Mouse (Mus musculus) midbrain, embryonic 15.5 days (tissue): ENCODE measurements at regions not wholly inside any gene's neighbourhood (a gene's known extent, or its start where the extent isn't known, plus 50 kb on each side); places are given as distances from the start of the nearest gene placed in this dataset.

Source experiments
- ATAC-seq: fragments of 200-750 bp; cut with Nextera tagmentation; replicated peaks from 2 replicates; pipeline ENCODE4 v1.8.0; 2017; ENCODE audit warnings: moderate TSS enrichment
- H3K27ac ChIP-seq: fragments of 300-500 bp; sonication (generic); 2 replicates; pipeline ENCODE4 v1.5.1; 2015; ENCODE audit warnings: mild to moderate bottlenecking, inconsistent platforms
- H3K27me3 ChIP-seq: fragments of 300-500 bp; sonication (generic); replicated peaks from 2 replicates; pipeline ENCODE4 v1.6.1; 2015; ENCODE audit warnings: inconsistent platforms
- H3K36me3 ChIP-seq: fragments of 300-500 bp; sonication (generic); replicated peaks from 2 replicates; pipeline ENCODE4 v1.6.1; 2015; ENCODE audit warnings: inconsistent platforms
- H3K4me1 ChIP-seq: fragments of 300-500 bp; sonication (generic); 2 replicates; pipeline ENCODE4 v1.6.1; 2015; ENCODE audit warnings: inconsistent platforms
- H3K4me2 ChIP-seq: fragments of 300-500 bp; sonication (generic); 2 replicates; pipeline ENCODE4 v1.6.1; 2015; ENCODE audit warnings: inconsistent platforms, mild to moderate bottlenecking, moderate library complexity
- H3K4me3 ChIP-seq: fragments of 300-500 bp; sonication (generic); 2 replicates; pipeline ENCODE4 v1.5.1; 2015; ENCODE audit warnings: mild to moderate bottlenecking, inconsistent platforms
- H3K9ac ChIP-seq: fragments of 300-500 bp; sonication (generic); 2 replicates; pipeline ENCODE4 v1.6.1; 2015; ENCODE audit warnings: mild to moderate bottlenecking, inconsistent platforms
- H3K9me3 ChIP-seq: fragments of 300-500 bp; sonication (generic); 2 replicates; pipeline ENCODE4 v1.6.1; 2016; ENCODE audit warnings: inconsistent platforms
- WGBS: fragments of 180-500 bp; shearing (Covaris S2); methylation state at CpG from one replicate; pipeline ENCODE4 v1.1.7; 2015; ENCODE audit warnings: mixed read lengths; 5-methylcytosine and 5-hydroxymethylcytosine counted together

DNA sequence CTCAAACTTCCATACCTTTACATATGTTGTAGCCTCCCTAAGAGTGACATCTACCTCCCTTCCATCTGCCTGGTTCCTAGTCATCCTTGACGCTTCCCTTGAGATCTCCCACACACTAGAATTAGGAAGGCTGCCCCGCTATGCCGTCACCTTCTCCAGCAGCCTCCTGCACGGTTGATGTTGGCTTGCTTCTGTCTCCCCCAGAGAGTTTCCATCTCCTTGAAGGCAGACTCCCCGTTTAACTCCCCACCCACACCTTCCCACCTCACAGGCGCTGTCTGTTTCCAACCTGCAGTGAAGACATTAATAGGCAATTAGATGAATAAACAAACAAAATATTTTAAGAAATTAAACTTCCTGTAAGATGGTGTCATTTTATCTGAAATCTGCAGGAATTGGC is 65.2 kb upstream of the Lmo4 start:
- Histone ChIP-seq H3K27me3 (no peaks in the 10 kb centered on the region), H3K27ac (no peak overlapping the region), H3K36me3 (no peaks in the 10 kb centered on the region), H3K4me3 (no peak overlapping the region), H3K4me2 (no peak overlapping the region), H3K9ac (no peak overlapping the region), H3K9me3 (no peaks in the 10 kb centered on the region), H3K4me1 (no peaks in the 10 kb centered on the region)
- ATAC-seq: no peak
- 86% methylated on average over 6 of the region's 6 CpGs for WGBS

- Histone ChIP-seq H3K27ac (no peak overlapping the region), H3K27me3 (no peaks in the 10 kb centered on the region), H3K9ac (no peak overlapping the region), H3K4me3 (no peak overlapping the region), H3K4me2 (no peak overlapping the region), H3K36me3 (no peaks in the 10 kb centered on the region), H3K9me3 (no peaks in the 10 kb centered on the region), H3K4me1 (no peaks in the 10 kb centered on the region)
- ATAC-seq: no peak
- 59% methylated on average over 3 of the region's 3 CpGs for WGBS
Measured at GRCm38 (mm10) chr3:144264554-144264953, 59.5 kb upstream of the Lmo4 start.

DNA sequence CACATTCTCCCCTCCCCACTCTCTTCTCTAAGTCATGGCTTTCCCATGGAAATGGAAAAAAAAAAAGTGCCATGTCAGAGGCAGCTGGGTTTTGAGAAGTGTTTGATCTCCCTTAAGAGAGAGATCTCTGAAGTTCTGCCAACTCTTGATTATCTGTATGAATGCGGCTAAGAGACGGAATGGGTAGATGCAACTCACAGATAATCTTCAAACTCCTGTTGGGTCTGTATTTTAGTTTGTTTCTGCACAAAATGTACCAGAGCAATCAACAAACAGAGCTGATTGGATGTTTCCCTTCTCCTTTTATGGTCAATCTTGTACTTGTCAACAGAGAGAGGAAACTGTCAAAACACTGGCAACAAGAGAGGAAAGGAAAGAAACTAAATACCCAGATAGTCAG is 55.9 kb upstream of the Lmo4 start:
- no peak overlapping the region for H3K4me2 ChIP-seq
- H3K27ac ChIP-seq: no peak overlapping the region
- no peaks in the 10 kb centered on the region for H3K27me3 ChIP-seq
- no peaks in the 10 kb centered on the region for H3K36me3 ChIP-seq
- H3K4me3 ChIP-seq: no peak overlapping the region
- no peak overlapping the region for H3K9ac ChIP-seq
- WGBS: 76% methylated on average over 2 of the region's 2 CpGs
- no peaks in the 10 kb centered on the region for H3K4me1 ChIP-seq
- H3K9me3 ChIP-seq: no peaks in the 10 kb centered on the region
- ATAC-seq: no peak

- H3K4me2 ChIP-seq: no peak overlapping the region
- 70% methylated on average over 6 of the region's 6 CpGs for WGBS
- no peak for ATAC-seq
- H3K9ac ChIP-seq: no peak overlapping the region
- no peaks in the 10 kb centered on the region for H3K27me3 ChIP-seq
- H3K9me3 ChIP-seq: no peaks in the 10 kb centered on the region
- no peak overlapping the region for H3K27ac ChIP-seq
- no peaks in the 10 kb centered on the region for H3K36me3 ChIP-seq
- H3K4me3 ChIP-seq: no peak overlapping the region
- no peaks in the 10 kb centered on the region for H3K4me1 ChIP-seq
Measured at GRCm38 (mm10) chr3:144257714-144258517, 52.9 kb upstream of the Lmo4 start.

GRCm38 (mm10) chr3:144257196-144257595 is 52.2 kb upstream of the Lmo4 start:
- WGBS: 71% methylated on average over 9 of the region's 9 CpGs
- H3K9me3 ChIP-seq: no peaks in the 10 kb centered on the region
- H3K27me3 ChIP-seq: no peaks in the 10 kb centered on the region
- H3K9ac ChIP-seq: no peak overlapping the region
- H3K4me2 ChIP-seq: no peak overlapping the region
- no peak overlapping the region for H3K27ac ChIP-seq
- H3K36me3 ChIP-seq: no peaks in the 10 kb centered on the region
- H3K4me1 ChIP-seq: no peaks in the 10 kb centered on the region
- ATAC-seq: no peak
- H3K4me3 ChIP-seq: no peak overlapping the region

GRCm38 (mm10) chr3:144255596-144256550 is 50.9 kb upstream of the Lmo4 start:
- H3K4me3 ChIP-seq: no peak overlapping the region
- ATAC-seq: no peak
- no peak overlapping the region for H3K4me2 ChIP-seq
- no peaks in the 10 kb centered on the region for H3K9me3 ChIP-seq
- H3K27ac ChIP-seq: no peak overlapping the region
- WGBS: 80% methylated on average over 12 of the region's 12 CpGs
- H3K9ac ChIP-seq: no peak overlapping the region
- no peaks in the 10 kb centered on the region for H3K4me1 ChIP-seq
- no peaks in the 10 kb centered on the region for H3K36me3 ChIP-seq
- H3K27me3 ChIP-seq: no peaks in the 10 kb centered on the region
